Mouse (Mus musculus): Measurements from ENCODE around the gene Skap1.

DNA sequence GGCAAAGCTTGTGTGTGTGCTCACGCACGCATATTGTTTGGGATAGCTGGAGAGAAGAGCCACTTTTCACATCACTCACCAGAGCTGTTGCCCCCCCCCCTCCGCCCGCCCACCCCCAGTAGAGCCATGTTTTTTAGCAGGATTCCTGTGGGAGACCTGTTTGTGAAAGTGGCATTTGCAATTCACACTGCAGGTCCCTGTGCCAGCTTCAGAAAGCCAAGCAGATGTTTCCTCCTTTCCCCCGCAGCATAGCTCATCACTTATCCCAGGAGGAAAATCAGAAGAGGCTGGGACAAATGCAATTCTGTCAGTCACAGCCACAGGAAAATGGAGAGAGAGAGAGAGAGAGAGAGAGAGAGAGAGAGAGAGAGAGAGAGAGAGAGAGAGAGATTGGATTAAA lies 155.2 kb downstream of the Skap1 start:
- TF ChIP-seq POLR2A (IDR thresholded peaks at IDR 0.05; ENCODE audit: borderline replicate concordance, insufficient read depth, low read length) (no peak), CTCF (IDR thresholded peaks at IDR 0.05; ENCODE audit: borderline replicate concordance, insufficient read depth, low read depth, low read length) (no peak)
